Mouse (Mus musculus) gastrocnemius, adult 8-10 months (tissue): ENCODE measurements at regions not wholly inside any gene's neighbourhood (a gene's known extent, or its start where the extent isn't known, plus 50 kb on each side); places are given as distances from the start of the nearest gene placed in this dataset.

Experiments
- DNase-seq, 2 experiments: peaks; one replicate each; pipeline ENCODE4 v3.0.0; 2022; ENCODE audit warnings: low spot score in 2 of 2

DNA sequence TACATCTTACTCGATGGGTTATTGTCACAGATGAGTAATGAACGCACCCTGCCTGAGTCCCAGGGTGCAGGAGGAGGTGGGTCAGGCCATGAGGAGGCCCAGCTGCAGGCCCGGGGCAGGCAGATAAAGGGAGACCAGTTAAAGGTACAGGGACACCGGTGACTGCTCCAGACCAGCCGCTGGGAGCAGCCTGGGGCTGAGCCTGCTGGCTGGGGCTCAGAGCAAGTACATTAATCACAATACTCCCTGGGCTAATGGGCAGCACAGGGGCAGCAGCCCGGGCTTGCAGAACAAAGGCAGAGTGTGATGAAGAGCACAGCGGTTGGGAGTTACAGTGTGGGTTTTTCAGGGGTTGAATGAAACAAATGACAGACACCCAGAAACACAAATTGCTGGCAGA, 154.4 kb upstream of the Rnf219 start:
- no peak for DNase-seq

DNA sequence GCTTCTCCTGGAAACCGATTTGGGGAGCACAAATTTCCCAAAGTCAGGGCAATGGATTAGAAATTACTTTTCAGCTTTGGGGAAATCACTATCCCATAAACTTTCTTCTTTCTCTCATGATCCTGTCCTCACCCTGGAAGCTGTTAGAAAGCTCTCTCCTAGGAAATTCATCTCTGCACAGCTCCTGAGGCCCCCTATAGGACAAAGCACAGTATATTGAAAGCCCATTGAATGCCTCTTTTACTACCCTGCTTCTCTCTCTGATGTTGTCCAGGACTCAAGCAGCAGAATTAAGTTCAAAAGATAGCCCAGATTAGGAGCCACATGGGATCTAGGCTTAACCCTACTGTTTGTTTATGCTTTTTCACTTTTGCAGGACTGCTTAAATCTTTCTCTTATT, 139.3 kb upstream of the Rnf219 start:
- DNase-seq, result no peak

DNA sequence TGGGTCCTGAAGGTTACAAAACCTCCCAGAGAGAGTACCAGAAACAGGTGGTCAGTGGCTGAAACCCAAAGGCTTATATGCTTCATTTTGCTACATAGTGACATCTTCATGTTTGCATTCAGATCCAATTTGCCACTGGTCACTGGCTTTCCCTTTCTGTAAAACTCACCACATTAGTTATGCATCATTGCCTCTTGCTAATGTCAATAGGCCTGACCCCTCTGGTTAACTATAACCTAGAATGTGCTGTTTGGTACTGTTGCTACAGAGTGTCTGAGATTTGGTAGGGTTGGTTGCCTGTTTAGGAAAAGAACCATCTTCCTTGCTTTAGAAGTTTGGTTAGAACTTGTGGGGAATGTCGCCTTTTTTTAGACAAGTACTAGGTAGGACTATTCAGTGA, 136.3 kb upstream of the Rnf219 start:
- no peak for DNase-seq

DNA sequence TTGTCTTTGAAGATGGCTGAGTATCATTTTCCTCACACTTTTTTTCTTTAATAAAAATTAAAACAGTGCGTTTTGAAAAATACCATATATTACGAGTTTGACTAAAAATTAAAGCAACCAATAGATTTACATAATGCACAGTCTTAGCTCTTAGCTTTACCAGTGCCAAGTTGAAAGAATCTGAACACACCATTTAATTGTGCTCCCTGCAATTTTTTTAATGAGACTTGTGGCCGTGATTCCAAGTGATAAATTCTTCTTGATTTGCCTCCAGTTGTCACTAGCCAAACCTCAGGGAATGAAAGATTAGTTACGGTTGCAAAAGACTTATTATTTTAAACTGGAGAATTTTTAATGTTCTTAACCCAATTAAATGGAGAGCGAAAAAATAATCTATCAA, 127.5 kb upstream of the Rnf219 start:
- DNase-seq, result no peak

DNA sequence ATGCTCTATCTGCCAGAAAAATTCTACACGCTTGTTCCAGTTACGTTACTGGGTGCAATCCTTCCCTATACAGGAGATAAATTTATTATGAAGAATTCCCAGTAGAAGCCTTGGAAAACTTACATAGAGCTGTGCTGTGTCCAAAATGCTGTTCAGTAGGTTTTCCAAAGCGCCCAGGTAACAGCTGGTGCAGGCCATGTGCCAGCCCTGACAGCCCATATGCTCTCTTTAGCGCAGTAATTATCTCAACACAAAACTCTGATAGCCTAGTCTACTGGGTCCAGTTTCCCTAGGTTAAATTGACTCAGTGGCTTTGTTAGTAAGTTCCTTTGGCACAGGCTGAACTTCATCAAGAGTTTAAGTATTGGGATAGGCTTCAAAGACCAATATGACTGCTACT, 122.2 kb upstream of the Rnf219 start:
- DNase-seq, result no peak

DNA sequence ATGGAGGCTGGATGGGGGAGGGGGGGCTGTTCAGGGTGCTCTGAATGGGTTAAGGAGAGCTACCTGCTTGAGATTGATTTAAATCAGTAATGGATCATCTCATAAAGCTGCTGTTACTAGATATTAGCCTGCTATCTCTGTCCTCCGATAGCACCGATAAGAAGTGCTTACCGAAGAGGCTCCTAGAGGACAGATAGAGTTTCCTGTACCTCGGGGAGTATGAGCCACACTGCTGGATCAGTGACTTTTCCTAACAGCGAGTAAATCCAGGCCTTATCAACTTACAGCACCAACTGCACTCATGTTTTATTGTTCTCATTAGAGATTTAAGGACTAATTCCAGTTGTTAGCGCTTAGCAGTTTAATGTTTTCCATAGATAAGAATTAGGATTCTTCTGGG, 120.3 kb upstream of the Rnf219 start:
- no peak for DNase-seq

DNA sequence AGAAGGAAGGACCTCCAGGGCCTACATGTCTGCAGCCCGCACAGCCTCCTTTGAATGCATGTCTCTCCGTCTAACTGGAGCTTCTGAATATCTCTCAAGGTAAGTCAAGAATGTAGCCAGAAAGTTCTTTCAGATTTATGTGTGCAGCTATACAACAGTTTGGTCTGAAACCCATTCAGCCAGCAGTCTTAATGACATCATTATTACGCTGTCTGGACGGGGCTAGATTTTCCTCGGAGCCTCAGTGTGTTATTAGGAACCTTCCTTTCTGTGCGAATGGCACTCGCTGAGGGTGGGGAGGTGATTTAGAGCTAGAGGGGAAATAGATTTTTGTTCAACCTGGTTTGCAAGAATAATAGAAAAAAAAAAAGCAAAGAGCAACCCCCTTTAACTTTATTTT, 116.9 kb upstream of the Rnf219 start:
- DNase-seq, result no peak

DNA sequence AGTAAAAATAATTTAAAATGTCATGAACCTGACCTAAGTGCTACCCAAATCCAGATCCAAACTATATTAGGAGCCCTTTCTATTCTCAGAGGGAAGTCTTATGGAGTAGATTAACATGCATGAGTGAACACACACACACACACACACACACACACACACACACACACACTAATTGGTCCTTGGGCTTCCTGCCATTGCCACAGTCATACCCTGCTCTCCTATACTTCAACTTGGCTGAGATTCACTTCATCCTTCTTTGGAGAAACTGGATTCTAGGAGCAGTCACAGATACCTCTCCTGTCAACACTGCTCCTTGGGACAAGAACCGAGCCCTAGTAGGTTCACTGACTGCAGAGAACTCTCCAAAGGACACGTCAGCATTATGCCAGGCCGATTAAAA, 89.0 kb upstream of the Rnf219 start:
- no peak for DNase-seq

DNA sequence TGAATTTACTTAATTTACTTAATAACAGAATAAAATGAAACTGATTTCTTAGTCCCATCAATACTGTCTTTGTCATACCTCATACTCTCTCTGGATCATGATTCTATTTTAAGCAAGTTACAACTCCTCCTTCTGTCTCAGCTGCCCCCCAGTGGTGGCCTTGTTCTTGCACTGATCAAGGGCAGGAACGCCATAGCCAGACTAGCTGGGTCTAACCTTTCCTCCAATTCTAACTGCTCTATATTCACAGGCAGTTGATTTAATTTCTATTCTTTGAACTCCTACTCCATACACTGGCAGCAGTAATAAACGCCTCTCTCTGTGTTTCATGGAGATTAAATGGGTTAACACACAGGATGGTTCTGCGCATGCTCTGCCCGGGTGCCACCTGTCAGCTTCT, 87.9 kb upstream of the Rnf219 start:
- DNase-seq, result peak; percentile 32 to 52

DNA sequence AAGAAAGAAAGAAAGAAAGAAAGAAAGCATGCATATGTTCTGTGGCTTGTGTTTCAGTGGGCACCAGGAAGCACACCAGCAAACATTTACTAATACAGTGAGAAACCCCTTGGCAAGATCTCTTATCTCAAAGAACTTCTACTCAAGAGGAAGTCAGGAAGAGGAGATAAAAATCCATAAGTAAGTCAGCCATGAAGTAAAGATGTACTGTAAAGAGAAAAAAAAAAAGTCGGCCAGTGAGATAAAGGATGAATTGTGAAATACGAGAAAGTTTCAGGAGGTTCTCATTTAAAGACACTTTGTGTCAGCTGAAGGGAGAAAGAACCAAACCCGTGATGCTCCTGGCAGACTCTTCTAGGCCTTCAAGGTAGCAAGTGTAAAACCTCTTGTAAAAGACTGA, 72.4 kb upstream of the Rnf219 start:
- DNase-seq, result no peak
